Mouse (Mus musculus) natural killer cell, adult 2 months (primary cell): ENCODE data around the gene Ncan.
"Not testable (repeated sequence)": the region's sequence is repeated elsewhere in the genome, so short reads cannot be mapped to it uniquely, and the experiment has no call there.

Source experiments
- DNase-seq, 2 experiments: peaks; one replicate each; pipeline ENCODE4 v3.0.0; 2022; ENCODE audit warnings: low spot score in 2 of 2

Gene Ncan

DNA sequence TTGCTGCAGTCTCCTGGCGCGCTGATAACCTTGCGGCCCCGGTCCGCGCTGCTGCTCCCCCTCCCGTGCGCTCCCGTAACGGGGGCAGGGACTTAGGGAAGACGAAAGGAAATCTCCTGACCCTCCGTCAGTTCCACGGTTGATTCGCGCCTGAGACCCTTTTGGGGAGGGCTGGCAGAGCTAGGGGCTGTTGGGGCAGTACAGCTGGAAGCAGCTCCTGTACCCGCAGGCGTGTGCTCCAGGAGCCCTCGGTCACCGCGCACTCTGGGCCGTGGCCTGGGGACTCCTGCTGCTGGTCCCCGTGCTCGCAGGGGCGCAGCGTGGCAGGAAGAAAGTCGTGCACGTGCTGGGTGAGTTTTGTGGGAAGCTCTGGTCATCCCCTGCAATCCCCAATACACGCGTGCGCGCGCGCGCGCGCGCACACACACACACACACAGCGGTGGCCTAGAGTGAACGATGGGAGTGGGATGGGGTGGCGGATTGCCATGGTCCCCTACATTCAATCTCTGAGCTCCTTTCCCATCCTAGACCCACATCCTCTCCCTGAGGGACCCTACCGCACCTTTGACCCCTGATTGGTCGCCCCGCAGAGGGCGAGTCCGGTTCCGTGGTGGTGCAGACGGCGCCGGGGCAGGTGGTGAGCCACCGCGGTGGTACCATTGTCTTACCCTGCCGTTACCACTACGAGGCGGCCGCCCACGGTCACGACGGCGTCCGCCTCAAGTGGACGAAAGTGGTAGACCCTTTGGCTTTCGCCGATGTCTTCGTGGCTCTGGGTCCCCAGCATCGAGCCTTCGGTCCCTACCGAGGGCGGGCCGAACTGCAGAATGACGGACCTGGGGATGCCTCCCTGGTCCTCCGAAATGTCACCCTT is 36.2 kb downstream of the Ncan start:
- no peak for DNase-seq

DNA sequence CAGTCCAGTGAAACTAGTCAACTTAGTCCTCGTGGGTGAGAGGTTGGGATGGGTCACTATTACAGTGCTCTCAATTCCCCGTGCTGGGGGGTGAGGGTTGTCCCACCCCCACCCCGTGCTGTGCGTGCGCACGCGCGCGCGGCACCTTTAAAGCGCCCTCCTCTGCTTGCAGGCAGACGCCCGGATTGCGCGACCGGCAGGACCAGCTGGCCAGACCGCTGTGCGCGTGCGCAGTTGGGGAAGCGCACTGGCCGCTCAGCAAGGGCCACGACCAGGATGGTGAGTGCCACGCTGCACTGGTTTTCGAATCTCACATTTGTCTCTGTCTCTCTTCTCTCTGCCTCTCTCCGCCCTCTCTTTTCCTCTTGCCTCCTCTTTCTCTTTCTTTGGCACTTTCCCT is 37.4 kb downstream of the Ncan start, which contains the start of gene Hapln4:
Gene Hapln4 (plus strand): TSS at position 173 of the 400 bp plus-strand sequence.
- DNase-seq, result peak; percentile 17 to 41

DNA sequence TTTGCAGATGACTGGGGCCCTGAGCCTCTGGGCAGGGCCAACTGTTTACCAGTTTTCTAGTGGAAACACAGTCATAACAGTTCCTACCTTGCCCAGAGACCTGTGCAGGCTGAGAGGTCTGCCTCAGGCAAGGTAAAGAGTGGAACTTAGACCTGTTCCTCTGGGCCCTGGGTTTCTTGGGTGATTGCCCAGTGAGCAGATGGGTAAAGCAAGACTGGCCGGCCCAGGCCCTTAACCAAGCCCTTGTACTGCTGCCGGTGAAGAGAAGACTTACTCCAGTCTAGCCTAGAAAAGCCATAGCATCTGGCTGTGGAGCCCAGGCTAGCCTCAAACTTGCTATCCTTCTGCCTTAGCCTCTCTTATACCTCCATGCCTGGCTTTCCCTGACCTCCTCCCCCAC is 38.7 kb downstream of the Ncan start:
- DNase-seq, result no peak

DNA sequence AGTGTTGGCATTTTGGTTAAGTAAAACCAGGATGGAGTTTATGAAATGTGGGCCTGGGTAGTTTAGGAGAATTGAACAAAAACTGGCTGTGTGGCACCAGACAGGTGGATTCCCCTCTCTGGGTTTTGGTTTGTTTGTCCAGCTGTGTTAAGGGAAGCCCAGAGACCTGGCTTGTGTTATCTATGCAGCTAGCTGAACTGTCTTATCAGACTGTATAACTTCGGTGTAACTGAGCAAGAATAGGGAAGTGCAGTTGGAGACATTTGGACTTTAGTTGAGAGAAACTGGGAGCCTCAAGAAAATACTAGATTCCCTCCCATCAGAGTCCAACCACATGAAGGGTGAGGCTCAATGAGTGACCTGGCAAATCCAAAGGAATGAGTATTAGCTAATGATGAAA is 47.0 kb downstream of the Ncan start:
- DNase-seq, result no peak

DNA sequence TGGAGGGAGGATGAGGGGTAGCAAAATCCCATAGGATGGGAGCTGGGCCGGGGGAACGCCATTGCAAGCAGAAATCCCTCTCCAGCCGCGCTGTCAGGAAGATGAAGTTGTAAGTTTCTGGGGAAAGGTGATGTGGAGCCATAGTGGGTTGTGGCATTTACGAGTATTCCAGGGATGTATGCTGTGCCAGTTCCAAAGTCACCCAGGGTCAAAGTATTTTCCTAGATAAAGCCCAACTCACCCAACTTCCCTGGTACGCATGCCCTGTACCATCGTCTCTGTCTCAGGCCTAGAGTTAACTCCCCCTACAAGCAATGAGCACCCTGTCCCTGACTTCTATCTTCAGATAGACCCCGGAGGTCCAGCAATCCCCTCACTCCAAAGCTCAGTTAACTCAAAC is 47.6 kb downstream of the Ncan start:
- DNase-seq, result no peak

DNA sequence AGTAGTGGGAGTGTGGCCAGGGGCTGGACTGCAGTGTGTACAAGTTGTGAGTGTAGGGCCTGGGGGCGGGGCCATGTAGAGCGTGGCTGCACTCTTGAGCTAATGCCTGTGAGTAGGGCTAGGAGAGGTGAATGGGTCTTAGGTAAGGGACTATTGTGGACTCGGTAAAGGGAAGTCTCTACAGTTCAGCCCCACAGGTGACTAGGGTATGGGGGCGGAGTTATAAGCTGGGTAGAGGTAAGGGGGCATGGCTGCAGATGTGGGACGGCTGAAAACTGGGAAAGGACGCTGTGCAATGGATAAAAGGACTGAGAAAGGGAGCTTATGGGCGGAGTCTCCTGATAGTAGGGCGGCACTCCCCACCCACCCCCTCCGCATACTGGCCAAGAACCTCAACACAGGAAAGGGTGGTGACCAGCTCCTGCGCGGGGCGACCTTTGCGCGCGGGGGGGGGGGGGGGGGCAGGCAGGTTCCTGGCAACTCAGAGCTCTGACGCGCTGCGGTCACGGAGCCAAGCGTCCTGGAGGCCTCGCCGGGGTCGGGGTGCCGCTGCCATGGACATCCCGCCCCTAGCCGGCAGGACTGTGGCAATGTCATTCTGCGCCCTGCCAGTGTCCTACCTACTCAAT is 48.1 kb downstream of the Ncan start, which contains the start of gene Tm6sf2:
Gene Tm6sf2 (plus strand): TSS at position 484 of the 629 bp plus-strand sequence.
- peak; percentile 43 to 57 for DNase-seq

DNA sequence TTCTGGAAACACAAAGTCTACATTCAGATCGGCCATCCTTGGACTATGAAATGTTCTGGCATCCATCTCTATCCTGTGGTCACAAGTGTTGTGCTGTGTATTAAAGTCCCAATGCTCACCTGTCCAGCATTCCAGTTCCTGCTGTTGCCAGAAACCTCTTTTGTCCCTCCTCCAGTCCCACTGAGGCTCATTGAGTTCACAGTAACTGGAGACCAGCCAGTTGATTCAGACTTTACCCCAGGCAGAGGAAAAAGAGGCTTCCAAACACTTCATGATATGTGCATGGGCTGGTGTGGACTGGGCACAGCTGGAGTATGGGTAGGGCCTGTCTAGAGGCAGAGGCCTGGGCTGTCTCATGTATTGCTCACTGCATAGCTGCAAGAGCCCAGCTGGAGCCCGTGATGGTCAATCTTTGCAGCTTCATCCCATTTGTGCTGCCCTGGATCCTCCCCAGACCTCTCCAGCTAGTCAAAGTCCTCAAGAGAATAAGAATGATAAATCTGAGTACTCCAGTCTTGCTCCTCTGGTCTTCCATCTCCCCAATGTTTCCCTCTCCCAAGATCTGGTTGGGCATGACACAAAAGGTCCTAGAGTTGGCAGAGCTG is 48.7 kb downstream of the Ncan start:
- DNase-seq, result no peak

DNA sequence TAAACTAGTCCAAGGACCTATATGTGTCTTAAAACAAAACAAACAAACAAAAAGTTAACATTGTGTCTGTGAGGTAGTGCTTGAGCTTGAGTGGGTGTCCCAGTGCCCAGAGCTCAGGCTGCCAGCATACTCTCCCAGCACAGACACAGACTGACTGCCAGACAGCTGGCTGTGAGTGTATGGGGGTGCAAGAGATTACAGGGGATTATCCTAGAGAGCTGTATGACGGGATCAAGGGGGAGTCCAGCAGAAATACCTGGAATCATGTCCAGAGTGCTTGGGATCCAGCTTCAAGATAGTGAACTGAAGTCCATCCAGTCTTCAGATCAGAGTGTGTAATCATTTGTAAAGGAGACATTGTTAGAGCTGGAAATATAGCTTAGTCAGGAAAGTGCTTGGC is 63.0 kb downstream of the Ncan start:
- DNase-seq, result no peak

DNA sequence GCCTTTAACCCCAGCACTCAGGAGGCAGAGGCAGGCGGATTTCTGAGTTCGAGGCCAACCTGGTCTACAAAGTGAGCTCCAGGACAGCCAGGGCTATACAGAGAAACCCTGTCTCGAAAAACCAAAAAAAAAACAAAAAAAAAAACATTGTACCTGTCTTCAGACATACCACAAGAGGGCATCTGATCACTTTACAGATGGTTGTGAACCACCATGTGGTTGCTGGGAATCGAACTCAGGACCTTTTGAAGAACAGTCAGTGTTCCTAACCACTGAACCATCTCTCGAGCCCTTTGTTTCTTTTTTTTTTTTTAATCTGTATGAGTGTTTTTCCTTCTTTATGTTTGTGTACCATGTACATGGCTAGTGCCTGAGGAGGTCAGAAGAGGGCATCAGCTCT is 70.2 kb downstream of the Ncan start:
- DNase-seq, result not testable (repeated sequence)

DNA sequence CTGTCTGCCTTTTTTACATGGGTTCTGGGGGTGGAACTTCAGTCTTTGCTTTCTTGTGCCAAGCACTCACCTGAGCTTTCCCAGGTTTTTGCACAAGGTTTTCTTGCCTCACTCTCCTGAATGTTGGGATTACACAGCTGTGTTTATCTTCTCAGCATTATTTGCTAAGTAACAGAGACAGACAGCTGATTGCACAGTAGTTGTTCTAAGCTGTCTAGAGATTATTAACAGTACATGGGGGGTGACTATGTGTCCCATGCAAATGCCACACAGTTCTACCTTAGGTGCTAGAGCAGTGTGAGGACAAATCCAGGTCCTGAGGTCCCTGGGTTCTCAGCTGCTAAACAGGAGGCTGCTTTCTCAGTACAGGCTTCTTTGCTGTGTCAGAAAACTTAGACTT is 71.0 kb downstream of the Ncan start:
- DNase-seq, result no peak

DNA sequence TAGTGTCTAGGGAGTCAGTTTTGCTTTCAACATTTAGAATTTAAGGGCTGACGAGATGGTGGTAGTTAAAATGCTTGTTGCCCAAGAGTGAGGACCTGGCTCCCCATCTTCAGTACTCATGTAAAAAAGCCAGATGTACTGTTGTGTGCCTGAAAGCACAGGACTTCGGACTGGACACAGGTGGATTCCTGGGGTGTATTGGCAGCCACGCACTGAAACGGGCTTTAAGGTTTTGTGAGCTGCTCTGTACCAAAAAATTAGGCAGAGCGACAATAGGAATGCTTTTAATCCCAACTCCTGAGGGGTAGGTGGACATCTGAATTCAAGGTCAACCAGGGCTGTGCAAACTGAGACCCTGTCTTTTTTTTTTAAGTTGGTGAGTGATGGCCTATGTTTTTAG is 76.7 kb downstream of the Ncan start:
- DNase-seq, result no peak
